Mouse (Mus musculus) cerebellum, postnatal 36 days (tissue): ENCODE measurements at regions not wholly inside any gene's neighbourhood (a gene's known extent, or its start where the extent isn't known, plus 50 kb on each side); places are given as distances from the start of the nearest gene placed in this dataset.

Experiments
- DNase-seq, 2 experiments: peaks; one replicate each; pipeline ENCODE4 v3.0.0; 2021 to 2022; ENCODE audit warnings: mixed read lengths in 2 of 2

DNA sequence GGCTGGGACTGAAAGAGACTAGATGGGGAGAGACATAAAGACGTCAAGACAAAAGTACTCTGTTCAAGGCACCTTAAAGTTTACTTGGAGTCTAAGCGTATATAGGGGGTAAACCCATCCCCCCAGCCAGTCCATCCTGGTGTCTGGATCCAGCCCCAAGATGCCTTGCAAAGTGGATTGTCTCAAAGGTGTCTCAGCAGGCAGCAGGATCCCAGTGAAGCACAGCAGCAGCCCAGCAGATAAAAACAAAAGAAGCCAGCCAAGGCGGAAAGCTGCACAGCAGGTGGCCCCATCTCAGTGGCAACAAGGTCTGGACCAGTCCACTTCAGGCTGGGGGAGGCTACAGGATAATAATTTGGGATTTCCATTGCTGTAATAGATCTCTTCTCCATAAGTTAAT, 72.0 kb upstream of the Col5a2 start:
- DNase-seq = no peak

DNA sequence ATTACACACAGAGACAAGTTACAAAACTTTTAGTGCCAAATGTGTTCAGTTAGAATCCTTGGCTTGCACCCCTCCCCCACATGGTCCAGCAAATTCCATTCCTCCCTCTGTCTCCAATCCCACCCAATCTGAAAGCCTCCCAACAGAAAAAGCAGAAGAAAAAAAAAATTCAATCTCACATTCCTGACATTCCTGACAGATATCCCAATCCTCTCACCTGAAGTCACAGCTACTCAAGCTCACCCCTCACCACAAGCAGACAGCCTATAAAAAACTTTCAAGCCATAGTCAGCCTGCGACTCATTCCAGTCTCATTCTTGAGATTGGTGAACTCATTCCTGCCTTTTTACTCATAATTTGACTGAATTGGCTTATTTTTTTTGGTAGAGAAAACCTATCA, 77.4 kb upstream of the Col5a2 start:
- DNase-seq = no peak

DNA sequence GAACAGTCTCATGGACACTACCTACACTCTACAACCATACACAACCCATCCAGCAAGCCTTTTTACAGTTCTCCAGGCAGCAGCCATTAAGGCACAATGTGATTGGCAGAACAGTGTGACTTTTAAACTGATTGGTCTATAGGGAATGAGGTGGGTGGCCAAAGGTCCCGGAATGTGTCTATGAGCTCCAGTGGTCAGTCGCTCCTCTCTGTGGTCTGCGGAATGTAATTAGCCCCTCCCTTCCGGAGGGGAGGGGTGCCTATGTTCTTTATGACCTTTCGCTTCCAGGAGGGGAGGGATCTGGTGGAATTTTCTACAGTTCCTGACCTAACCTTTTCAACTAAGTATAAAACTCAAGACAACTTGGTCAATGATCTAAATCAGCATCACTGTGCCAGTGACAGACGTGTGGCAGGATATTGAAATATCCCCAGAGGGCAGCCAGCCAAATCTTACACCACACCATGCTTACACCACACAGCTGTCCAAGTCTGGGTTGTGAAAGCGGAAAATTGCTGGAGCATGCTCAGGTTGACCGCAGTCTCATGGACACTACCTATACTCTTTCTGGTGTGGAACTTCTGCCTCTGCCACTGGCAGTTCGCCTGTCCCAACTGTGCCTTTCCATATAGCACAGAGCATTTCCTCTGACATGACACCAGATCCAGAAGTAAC, 84.4 kb upstream of the Col5a2 start:
- no peak for DNase-seq

DNA sequence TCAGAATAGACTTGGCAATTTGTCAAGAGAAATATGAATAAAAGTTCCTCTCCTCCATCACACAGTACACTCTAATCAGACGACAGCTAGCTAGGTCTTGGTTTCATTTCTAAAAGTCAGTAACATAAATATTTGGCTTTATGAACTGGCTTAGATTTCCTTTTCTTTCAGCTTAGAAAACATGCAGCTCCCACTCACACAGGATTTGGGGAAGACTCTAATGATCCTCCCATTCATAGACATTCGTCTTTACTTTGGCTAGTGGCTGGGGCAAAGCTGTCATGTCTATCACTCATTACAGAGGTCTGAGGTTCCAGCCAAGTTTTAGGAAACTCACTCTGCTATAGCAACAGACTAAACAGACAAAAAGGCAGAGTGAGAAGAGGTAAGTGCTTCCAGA, 94.2 kb upstream of the Col5a2 start:
- DNase-seq = no peak

DNA sequence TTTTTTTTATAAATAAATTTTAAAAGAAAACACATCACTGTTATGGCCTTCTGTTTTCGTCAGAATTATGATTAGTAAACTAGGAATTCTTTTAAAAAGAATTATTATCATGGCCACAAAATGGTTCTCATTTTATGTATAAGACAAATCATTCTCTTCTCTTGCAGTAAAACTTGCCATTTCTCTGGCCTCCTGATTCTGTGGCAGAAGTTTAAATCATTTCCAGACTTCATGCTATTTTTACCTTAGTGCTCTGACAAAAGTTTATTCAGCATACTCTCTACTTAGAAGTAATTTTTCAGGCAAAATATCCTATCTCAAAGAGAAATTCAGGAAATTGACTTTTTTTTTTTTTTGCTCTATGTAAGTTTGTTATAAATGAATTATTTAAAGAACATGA, 96.3 kb upstream of the Col5a2 start:
- no peak for DNase-seq

DNA sequence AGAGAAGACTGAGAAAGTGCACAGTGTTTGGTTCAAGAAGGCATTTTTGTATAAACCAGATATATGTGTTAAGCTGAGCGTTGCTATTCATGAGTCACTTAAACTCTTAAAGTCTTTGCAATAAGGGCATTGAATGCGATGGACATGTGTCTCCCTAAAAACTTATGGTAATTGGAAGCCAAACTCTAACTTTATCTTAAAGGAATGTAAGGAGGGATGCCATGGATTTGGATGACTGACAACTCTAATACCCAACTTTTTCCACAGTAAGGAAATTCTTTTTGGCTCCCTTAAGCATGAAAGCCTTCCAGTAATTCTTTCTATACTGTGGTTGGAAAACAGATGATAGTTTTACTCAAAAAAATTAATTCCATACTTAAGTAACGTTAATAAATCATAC, 96.9 kb upstream of the Col5a2 start:
- no peak for DNase-seq

DNA sequence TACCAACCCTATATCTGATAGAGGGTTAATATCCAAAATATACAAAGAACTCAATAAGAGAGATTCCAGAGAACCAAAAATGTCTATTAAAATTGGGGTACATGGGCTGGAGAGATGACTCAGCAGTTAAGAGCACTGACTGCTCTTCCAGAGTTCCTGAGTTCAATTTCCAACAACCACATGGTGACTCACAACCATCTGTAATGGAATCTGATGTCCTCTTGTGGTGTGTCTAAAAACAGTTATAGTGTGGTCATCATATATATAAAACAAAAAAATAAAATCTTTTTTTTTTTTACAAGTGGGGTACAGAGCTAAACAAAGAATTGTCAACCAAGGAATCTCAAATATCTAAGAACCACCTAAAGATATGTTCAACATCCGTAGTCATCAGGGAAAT, 102.5 kb upstream of the Col5a2 start:
- no peak for DNase-seq

DNA sequence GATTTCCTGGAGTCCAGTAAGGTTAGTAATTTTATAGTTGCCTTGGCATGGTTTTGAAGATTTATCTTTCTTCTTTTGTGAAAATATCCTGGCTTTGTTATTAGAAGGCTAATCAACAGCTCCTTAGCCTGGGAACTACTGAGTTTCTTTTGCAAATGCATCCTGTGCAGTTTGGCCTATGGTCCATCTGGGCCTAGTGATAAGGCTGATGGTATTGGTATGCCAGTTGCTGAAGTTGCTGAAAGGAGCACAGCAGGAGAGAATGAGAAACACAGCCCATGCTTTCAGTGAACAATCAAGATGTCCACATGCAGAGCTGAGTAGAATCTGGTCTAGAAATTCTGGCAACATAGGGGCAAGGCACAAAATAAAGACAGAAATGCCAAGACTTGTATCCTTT, 105.2 kb upstream of the Col5a2 start:
- DNase-seq = no peak

GRCm38 (mm10) chr1:45619008-45619407, 115.9 kb upstream of the Col5a2 start:
- DNase-seq = no peak

DNA sequence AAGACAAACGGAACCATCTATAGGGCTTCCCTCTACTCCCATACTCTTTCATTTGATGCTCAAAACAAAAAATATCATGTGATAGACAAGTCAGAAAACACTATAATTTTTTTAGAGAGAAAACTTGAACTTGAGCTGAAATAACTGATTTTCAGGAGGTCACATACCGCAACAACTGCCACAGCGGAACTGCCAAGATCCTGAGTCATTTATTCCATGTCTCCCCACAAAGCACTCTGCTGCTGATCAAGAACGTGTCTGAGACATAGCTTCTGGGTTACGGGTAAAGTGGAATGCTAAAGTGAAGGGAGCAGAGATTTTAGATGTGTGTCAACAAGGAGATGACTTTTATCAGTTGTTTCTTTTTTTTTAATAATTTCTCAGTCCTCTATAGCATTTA, 122.8 kb upstream of the Col5a2 start:
- no peak for DNase-seq

DNA sequence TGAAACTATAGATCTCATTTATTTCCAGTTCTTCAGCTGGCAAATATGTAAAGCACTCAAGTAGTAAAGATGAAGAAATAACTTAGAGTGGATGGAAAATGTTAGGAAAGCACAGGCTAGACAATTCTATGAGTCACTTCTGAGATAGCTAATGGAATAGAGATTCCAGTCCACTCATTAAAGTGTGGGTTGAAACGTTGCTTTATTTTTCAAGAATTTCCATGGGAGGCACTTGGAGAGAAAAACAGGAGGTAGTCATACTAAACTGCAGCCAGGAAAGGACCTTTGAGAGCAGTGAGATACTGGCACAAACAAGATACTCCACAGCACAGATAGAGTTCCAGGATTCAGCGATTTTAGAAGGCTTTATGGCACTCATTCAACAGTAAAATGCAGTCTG, 123.7 kb upstream of the Col5a2 start:
- no peak for DNase-seq

GRCm38 (mm10) chr1:45627840-45628239, 124.8 kb upstream of the Col5a2 start:
- no peak for DNase-seq

DNA sequence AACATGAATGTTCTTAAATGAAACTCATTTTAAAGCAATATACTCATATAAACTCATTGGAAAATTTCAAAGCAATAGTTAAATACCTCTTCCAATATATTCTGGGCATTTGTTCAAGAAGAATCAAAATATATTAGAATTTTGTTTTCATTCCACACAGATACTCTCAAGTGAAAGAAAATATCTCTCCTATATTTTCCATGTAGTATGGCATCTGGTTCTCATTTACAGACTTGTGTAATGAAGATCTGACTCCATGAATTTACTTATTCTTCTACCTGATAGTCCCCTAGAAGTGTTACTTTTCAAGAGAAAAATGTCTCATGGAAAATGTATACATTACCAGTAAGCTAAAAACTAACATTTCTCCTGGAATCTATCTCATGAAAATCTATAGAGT, 144.2 kb upstream of the Col5a2 start:
- no peak for DNase-seq

DNA sequence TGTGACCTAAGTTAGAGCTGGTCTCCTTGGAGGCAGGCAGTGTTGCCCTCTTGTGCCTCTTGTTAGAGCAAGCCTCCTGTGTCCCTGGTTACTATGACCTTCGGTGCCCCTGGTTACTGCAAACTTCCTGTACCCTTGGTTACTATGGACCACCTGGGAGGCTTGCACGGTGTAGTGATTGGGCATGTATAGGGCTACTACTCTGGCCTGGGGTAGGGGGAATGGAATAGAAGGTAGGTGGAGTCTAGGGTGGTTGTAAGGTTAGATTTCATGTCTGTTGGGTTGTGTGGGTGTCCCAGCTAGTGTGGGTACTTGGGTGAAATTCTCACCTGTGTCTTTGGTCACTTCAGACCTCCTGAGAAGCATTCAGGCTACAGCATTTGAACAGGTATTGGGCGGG, 141.7 kb upstream of the Wdr75 start:
- DNase-seq = no peak

- no peak for DNase-seq
These were observed 131.0 kb upstream of the Wdr75 start for GRCm38 (mm10) chr1:45663882-45664520.

GRCm38 (mm10) chr1:45672443-45673156, 122.4 kb upstream of the Wdr75 start:
- peak in 1 of 2 experiments; percentile 3 for DNase-seq

- DNase-seq = no peak
These were observed 119.1 kb upstream of the Wdr75 start for GRCm38 (mm10) chr1:45675771-45676439.

GRCm38 (mm10) chr1:45679964-45680709, 114.8 kb upstream of the Wdr75 start:
- DNase-seq = no peak

DNA sequence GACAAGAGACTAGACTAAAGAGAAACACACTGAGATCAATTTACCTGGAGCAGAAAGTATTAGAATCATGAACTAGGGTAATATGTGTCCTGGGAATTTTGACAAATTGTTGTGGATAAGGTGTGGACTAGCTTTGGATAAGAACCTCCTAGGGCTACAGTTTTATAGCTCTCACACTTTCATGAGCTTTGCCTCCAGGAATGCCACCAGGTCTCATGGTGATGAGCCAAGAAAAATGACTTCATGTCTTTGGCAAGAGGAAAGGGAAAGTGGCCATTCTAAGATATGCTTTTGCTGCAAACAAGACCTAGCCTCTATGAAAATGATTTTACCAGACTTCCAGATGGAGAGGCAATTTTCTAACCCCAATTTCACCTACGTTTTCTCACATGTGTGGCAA, 94.1 kb upstream of the Wdr75 start:
- peak in 1 of 2 experiments; percentile 2 for DNase-seq

DNA sequence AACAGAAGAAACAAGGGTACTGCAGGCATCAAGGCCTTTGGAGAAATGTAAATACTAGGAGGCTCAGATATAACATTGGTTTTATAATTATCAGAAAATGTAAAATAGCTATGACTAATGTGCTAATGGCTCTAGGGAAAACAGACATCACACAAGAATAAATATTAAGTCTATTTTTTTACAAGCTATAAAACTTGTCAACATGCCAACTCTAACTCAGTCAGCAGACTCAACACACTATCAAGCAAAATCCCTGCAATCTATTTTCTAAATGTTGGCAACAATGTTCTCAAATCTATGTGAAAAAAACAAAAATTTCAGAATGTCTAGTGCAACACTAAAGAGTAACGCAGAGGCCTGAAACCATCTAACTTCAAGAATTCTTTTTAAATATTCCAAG, 93.5 kb upstream of the Wdr75 start:
- no peak for DNase-seq

- DNase-seq = no peak
These were observed 71.6 kb upstream of the Wdr75 start for GRCm38 (mm10) chr1:45723369-45723768.

DNA sequence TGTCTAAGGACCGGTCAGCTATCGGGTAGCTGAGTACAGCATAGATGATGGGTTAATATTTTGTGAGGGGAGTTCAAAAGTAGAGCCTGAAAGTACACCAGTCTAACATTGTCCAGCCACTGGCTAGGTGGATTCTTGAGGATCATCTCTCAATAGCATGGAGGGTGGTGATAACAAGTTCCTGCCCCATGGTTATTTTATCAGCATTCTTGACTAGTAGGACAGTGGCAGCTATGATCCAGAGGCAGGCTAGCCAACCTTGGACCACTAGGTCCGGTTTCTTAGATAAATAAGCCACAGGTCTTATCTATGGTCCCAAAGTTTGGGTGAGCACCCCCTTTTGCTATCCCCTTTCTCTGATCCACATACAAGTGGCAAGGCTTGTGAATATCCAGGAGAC, 62.0 kb upstream of the Wdr75 start:
- no peak for DNase-seq

DNA sequence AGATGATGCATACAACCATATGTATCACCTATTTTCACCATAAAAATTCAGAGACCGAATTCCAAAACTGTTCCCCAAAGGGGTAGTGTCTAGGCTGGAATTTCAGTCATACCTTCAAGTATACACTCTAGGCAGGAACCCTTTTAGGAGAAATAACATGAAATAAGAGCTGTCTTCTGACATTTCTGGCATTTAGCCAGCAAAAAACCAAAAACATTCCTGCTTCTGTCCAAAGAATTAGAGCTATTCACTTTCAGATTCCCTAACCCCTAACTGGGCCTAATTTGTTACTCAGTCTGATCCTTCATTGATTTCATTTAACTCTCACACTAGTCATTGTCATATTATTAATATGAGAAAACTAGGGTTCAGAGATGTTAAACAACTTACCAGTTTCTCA, 49.8 kb upstream of the Wdr75 start:
- no peak for DNase-seq
